Mouse (Mus musculus): ENCODE results near the gene Msgn1. TPM values are rescaled to one million over a fixed set of nuclear protein-coding genes. Genes with fewer than 3 reads are reported as not detected.

The Msgn1 gene
- polyA plus RNA-seq, 1 experiment from 2014 or later: not detected

DNA sequence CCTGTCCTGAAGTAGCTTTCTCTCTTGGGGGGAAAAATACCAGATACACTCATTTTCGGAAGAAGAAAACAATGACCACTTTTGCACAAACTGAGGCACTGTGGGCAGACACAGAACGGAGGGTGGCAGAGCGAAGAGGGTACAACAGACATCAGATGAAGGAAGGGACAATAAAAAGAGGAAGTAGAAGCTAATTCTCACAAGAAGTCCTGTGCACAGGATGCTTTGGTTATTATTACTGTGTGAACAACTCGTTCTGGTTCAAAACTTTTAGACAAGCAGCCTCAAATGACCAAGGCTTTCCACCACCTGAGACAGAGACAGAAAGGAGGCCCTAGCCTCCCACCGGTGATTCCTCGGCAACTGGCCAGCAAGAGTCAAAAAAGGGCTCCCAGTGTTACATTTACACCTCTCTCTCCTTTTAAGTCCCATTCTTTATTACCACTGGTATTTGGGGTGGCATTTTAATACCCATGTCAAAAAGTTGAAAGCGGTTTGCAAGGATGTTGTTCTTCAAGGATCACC is 9.0 kb upstream of the Msgn1 start:
- WGBS: 67% methylated on average over 7 of the region's 7 CpGs
- H3K9me3 ChIP-seq (replicated peaks): no peaks in the 10 kb centered on the region
- H3K36me3 ChIP-seq: no peaks in the 10 kb centered on the region
- ATAC-seq (replicated peaks; ENCODE audit: insufficient number of reproducible peaks, insufficient read depth, low FRiP score, low read depth): no peak
- peaks cover 15% of the 10 kb centered on the region for H3K4me1 ChIP-seq (replicated peaks)
- no peak overlapping the region for H3K4me2 ChIP-seq
- no peak overlapping the region for H3K9ac ChIP-seq
- no peak overlapping the region for H3K4me3 ChIP-seq
- H3K27ac ChIP-seq: no peak overlapping the region
- H3K27me3 ChIP-seq: no peaks in the 10 kb centered on the region

DNA sequence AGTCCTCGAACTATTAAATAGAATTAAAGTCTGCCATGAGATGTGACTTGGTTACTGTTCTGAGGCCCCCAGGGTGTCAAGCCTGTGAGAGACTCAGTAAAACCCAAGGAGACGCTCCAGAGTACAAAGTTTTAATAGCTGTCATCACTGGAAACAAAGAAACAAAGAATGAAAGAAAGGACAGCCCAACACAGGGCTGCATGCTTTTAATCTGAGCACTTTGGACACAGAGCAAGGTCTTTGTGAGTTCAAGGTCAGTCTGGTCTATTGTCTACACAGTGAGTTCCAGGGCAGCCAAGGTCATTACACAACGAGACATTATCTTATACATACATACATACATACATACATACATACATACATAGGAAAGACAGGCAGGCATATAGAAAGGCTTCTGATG is 7.7 kb upstream of the Msgn1 start:
- Histone ChIP-seq H3K4me2 (no peak overlapping the region), H3K4me3 (no peak overlapping the region)

DNA sequence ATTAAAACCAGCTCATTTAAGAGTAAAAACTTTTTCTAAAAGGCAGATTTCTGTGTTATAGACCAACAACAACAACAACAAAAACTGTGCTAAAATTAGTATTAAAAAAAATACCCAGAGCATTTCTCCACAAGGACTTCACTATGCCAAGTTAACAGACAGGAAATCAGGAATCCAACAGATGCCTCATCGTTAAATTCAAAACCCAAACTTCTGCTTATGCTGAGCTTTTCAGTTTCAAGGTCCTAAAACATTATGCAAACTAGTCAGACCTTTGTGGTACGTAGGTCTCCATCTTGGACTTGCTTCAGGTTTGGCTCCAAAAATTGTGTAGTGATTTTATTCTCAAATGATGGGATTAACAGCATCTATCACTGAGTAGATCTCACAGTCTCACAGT is 6.8 kb upstream of the Msgn1 start:
- Histone ChIP-seq H3K27me3 (no peaks in the 10 kb centered on the region), H3K36me3 (no peaks in the 10 kb centered on the region), H3K9me3 (replicated peaks) (no peaks in the 10 kb centered on the region), H3K4me1 (replicated peaks) (no peaks in the 10 kb centered on the region), H3K4me3 (no peak overlapping the region), H3K9ac (no peak overlapping the region), H3K27ac (no peak overlapping the region), H3K4me2 (no peak overlapping the region)
- 81% methylated on average over 2 of the region's 2 CpGs for WGBS
- ATAC-seq (replicated peaks; ENCODE audit: insufficient number of reproducible peaks, insufficient read depth, low FRiP score, low read depth): no peak

More for the DNA sequence above, 7.7 kb upstream of the Msgn1 start:
- Histone ChIP-seq H3K36me3 (no peaks in the 10 kb centered on the region), H3K4me1 (replicated peaks) (peaks cover 3% of the 10 kb centered on the region), H3K27me3 (no peaks in the 10 kb centered on the region), H3K9me3 (replicated peaks) (no peaks in the 10 kb centered on the region), H3K9ac (no peak overlapping the region), H3K27ac (no peak overlapping the region)
- 43% methylated on average over 3 of the region's 3 CpGs for WGBS
- no peak for ATAC-seq (replicated peaks; ENCODE audit: insufficient number of reproducible peaks, insufficient read depth, low FRiP score, low read depth)

DNA sequence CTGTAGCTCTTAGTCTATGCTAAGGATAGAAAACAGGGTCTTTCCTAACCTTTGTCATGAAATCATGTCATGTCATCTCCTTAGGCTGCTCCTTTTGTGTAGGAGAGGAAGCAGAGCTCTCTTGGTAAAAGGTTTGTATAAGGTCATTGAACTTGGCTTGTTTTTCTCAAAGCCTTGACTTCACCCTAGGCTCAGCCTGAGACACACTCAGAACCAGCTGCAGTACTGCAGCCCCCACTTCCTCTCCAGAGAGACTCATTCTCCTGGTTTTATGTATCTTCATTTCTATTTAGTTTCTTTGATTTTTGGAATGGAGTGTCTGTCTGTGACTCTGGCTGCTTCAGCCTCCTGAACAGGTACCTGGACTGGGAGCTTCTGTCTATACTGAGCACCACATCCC is 6.0 kb upstream of the Msgn1 start:
- Histone ChIP-seq H3K4me3 (no peak overlapping the region), H3K9ac (no peak overlapping the region), H3K4me2 (no peak overlapping the region), H3K4me1 (replicated peaks) (no peaks in the 10 kb centered on the region), H3K27ac (no peak overlapping the region), H3K36me3 (no peaks in the 10 kb centered on the region), H3K9me3 (replicated peaks) (no peaks in the 10 kb centered on the region), H3K27me3 (no peaks in the 10 kb centered on the region)
- no peak for ATAC-seq (replicated peaks; ENCODE audit: insufficient number of reproducible peaks, insufficient read depth, low FRiP score, low read depth)

DNA sequence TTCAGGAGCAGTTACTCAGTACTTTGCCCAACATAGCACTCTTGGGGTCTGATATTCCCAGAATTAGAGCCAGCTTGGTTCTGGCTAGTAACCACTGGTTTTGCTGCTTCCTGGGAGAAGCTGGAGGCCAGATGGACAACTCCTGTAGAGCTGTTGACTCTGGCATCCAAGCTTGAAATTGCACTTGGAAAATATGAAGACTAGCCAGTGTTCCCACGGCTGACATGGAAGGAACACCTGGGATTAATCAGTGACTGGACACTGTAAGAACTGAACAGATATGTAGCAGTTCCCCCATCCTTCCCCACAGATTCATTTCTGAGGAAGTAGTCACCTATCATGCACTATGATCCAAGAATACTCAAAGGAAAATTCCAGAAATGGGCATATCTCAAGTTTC is 4.1 kb upstream of the Msgn1 start:
- Histone ChIP-seq H3K4me3 (no peak overlapping the region), H3K9me3 (replicated peaks) (no peaks in the 10 kb centered on the region), H3K27me3 (no peaks in the 10 kb centered on the region), H3K9ac (no peak overlapping the region), H3K36me3 (no peaks in the 10 kb centered on the region), H3K4me1 (replicated peaks) (peaks cover 6% of the 10 kb centered on the region; the same call in 1 of the 2 replicates), H3K4me2 (no peak overlapping the region), H3K27ac (no peak overlapping the region)
- no peak for ATAC-seq (replicated peaks; ENCODE audit: insufficient number of reproducible peaks, insufficient read depth, low FRiP score, low read depth)
- 62% methylated on average over 1 of the region's 1 CpGs for WGBS

DNA sequence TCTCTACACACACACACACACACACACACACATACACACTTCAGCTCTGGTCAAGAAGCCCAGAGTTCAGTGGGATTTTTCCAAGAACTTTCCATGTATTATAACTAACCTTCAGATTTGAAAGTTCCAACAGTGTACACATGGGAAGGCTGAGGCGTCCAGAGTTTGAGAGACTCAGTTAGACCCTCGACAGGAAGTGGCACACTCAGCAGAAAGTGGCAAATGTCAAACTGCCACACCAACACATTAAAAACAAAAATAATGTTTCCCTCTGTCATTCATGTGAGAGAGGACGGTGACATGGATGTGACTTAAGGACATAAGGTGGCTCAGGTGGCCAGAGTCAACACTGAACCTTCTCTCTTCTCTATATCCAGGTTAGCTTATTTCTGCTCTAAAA is 1.6 kb upstream of the Msgn1 start:
- H3K4me3 ChIP-seq: no peak overlapping the region
- no peak overlapping the region for H3K9ac ChIP-seq
- 62% methylated on average over 3 of the region's 3 CpGs for WGBS
- no peaks in the 10 kb centered on the region for H3K27me3 ChIP-seq
- no peak overlapping the region for H3K4me2 ChIP-seq
- H3K4me1 ChIP-seq (replicated peaks): peaks cover 8% of the 10 kb centered on the region
- no peaks in the 10 kb centered on the region for H3K36me3 ChIP-seq
- H3K9me3 ChIP-seq (replicated peaks): no peaks in the 10 kb centered on the region
- no peak for ATAC-seq (replicated peaks; ENCODE audit: insufficient number of reproducible peaks, insufficient read depth, low FRiP score, low read depth)
- H3K27ac ChIP-seq: no peak overlapping the region

DNA sequence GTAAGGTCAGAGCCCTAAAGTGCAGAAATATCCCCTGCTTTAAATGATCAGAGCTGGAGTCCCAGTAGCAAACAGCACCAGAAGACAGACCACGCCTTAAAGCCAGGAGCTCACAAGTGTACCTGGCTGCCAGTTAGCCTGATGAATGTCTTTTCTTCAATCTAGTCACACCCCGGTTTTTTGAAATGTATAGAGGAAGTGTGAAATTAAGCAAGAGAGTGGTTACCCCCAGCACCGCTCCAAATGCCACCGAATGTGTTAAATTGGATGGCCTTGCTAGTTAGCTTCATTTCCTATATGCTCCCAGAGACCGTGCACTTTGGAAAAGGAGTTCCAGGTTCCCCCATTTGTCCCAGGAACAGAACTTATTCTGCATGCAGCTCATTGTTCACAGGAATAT is 864 bp upstream of the Msgn1 start:
- no peak for ATAC-seq (replicated peaks; ENCODE audit: insufficient number of reproducible peaks, insufficient read depth, low FRiP score, low read depth)
- Histone ChIP-seq H3K27me3 (no peaks in the 10 kb centered on the region), H3K9me3 (replicated peaks) (no peaks in the 10 kb centered on the region), H3K27ac (no peak overlapping the region), H3K4me1 (replicated peaks) (peaks cover 10% of the 10 kb centered on the region), H3K9ac (no peak overlapping the region), H3K4me2 (no peak overlapping the region), H3K4me3 (no peak overlapping the region), H3K36me3 (no peaks in the 10 kb centered on the region)
- 69% methylated on average over 5 of the region's 5 CpGs for WGBS

DNA sequence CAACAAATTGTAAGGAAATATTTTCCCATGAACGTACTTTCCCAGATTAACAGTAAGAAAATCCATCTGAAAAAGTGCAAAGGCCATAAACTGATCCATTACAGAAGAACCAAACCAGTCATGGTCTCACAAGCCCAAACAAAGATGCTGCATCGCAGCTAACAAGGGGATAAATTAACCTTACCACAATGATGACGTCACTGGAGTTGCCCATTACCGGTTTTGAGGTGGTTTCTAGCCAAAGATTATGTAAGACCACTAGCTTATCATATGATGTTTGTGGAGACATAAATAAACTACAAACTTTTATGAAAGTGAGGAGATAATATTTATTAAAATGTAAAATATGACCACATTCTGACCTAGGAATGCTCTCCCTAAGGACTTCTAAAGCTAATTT is 2.5 kb downstream of the Msgn1 start:
- H3K36me3 ChIP-seq: no peaks in the 10 kb centered on the region
- no peaks in the 10 kb centered on the region for H3K27me3 ChIP-seq
- H3K4me1 ChIP-seq (replicated peaks): peaks cover 26% of the 10 kb centered on the region
- no peak overlapping the region for H3K9ac ChIP-seq
- no peak overlapping the region for H3K4me3 ChIP-seq
- H3K4me2 ChIP-seq: no peak overlapping the region
- ATAC-seq (replicated peaks; ENCODE audit: insufficient number of reproducible peaks, insufficient read depth, low FRiP score, low read depth): no peak
- 85% methylated on average over 4 of the region's 4 CpGs for WGBS
- H3K9me3 ChIP-seq (replicated peaks): no peaks in the 10 kb centered on the region
- H3K27ac ChIP-seq: no peak overlapping the region

DNA sequence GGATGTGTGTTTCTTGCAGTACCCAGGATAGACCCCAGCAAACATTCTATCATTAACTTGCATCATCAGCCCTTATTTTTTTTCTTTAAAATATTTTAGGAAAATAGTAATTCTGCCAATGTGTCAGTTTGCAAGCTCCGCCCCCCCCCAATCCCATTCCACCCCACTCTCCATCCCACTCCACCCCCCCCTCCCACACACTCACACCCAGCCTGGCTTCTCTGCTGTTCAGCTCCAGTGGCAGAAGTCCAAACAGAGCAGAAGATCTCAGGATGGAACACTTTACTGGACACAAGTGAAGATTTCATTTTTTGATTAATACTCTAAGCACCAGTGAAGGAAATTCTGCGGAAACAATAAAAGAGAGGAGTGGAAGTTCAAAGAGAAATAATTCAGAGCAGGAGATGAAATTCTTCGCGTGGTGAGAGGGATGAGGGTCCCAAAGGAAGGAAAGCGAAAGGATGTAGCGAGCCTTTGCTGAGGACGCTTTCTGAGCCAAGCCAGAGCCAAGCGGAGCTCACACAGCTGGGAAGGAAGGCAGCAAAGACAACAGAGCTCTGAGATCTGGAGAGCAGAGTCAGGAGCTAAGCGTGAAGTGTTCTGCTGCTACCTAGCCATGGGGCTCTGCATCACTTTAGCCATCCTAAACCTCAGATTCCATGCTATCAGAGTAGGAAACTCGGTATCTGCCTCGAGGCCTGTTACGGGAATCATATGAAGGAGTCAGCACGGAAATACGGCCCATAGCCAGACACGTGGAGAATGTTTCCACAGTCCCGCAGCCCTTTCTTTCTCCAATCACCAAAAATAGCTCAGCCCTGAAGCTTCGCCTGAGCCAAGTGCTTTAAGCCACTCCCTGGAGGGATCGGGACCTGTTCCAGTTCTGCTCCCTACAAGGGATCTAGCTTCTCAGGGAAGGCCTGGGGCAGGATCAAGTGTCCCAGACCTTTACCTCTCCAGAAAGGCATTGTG is 4.8 kb downstream of the Msgn1 start:
- ATAC-seq (replicated peaks; ENCODE audit: insufficient number of reproducible peaks, insufficient read depth, low FRiP score, low read depth): peak; percentile 89
- WGBS: 28% methylated on average over 18 of the region's 18 CpGs
- H3K4me2 ChIP-seq: peak overlapping the region; percentile 61
- peak overlapping the region; percentile 96 for H3K27ac ChIP-seq
- peak overlapping the region; percentile 34; the same call in 1 of the 2 replicates for H3K9ac ChIP-seq
- no peaks in the 10 kb centered on the region for H3K27me3 ChIP-seq
- no peaks in the 10 kb centered on the region for H3K9me3 ChIP-seq (replicated peaks)
- H3K36me3 ChIP-seq: no peaks in the 10 kb centered on the region
- peaks cover 26% of the 10 kb centered on the region for H3K4me1 ChIP-seq (replicated peaks)
- H3K4me3 ChIP-seq: peak overlapping the region; percentile 29

DNA sequence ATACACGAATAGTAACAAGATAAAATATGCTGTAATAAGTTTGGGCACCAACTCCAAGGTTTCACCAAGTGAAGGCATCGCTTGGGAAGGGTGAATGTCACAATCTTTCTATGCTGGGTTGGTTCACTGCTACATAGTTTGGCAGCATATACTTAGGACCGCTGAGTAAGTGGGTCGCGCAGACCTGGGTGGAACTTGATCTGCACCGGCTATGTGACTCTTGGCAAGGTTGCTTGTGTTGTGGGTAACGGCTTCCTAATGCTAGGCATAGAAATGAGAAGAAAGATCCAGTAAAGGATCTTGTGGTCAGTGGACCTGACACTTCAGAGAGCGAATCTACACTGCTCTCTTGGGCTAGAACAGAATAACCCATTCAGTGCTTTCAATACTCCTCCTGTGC is 6.3 kb downstream of the Msgn1 start:
- Histone ChIP-seq H3K4me1 (replicated peaks) (peaks cover 19% of the 10 kb centered on the region), H3K4me2 (no peak overlapping the region), H3K36me3 (no peaks in the 10 kb centered on the region), H3K9me3 (replicated peaks) (no peaks in the 10 kb centered on the region), H3K4me3 (no peak overlapping the region), H3K27me3 (no peaks in the 10 kb centered on the region), H3K27ac (no peak overlapping the region), H3K9ac (no peak overlapping the region)
- 80% methylated on average over 8 of the region's 8 CpGs for WGBS
- no peak for ATAC-seq (replicated peaks; ENCODE audit: insufficient number of reproducible peaks, insufficient read depth, low FRiP score, low read depth)

DNA sequence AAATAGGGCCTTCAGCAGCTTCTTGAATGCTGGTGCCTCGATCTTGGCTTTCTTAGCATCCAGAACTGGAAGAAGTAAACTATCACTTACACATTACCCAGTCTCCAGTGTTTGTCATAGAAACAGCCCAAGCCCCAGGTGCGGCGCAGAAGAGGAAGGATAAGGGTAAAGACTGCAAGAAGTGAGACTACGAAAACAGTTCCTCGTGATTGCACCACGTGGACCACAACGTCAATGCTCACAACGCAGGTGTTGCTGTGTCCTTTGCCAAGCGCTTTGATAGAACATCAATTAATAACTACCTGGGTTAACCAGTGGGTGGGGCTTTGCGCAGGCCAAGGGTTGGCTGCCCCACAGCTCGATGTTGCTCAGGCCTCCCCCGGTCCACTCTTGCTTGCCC is 8.1 kb downstream of the Msgn1 start:
- Histone ChIP-seq H3K27ac (no peak overlapping the region), H3K4me3 (no peak overlapping the region), H3K36me3 (no peaks in the 10 kb centered on the region), H3K9ac (no peak overlapping the region), H3K4me2 (no peak overlapping the region), H3K9me3 (replicated peaks) (no peaks in the 10 kb centered on the region), H3K4me1 (replicated peaks) (peaks cover 23% of the 10 kb centered on the region), H3K27me3 (no peaks in the 10 kb centered on the region)
- 90% methylated on average over 12 of the region's 12 CpGs for WGBS
- no peak for ATAC-seq (replicated peaks; ENCODE audit: insufficient number of reproducible peaks, insufficient read depth, low FRiP score, low read depth)

DNA sequence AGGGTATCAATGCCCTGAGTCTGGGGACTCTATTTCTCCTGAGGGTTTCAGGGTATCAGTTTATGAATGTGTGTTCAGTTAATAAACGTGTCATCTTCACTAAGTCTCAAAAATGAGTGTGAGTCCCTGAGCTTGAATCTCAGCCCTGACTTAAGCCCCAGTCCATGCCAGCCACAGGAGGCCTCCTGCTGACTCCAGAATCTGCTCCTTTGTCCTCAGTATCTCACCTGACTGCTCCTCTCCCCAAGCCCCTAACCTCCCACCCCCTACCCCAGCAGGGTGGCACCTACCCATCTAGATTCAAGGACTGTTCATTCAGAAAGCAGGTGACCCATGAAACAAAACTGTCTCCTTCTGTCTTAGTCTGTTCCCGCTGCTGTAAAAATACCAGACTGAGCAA is 10.2 kb downstream of the Msgn1 start:
- H3K4me1 ChIP-seq (replicated peaks): peaks cover 12% of the 10 kb centered on the region
- no peaks in the 10 kb centered on the region for H3K27me3 ChIP-seq
- no peak overlapping the region for H3K9ac ChIP-seq
- no peak overlapping the region for H3K4me2 ChIP-seq
- H3K27ac ChIP-seq: no peak overlapping the region
- 60% methylated on average over 2 of the region's 2 CpGs for WGBS
- no peaks in the 10 kb centered on the region for H3K36me3 ChIP-seq
- H3K9me3 ChIP-seq (replicated peaks): no peaks in the 10 kb centered on the region
- ATAC-seq (replicated peaks; ENCODE audit: insufficient number of reproducible peaks, insufficient read depth, low FRiP score, low read depth): no peak
- no peak overlapping the region for H3K4me3 ChIP-seq

All from heart, embryonic 15.5 days (tissue).